Mouse (Mus musculus): Measurements from ENCODE around the gene Asl.
"Not testable (repeated sequence)": the region's sequence is repeated elsewhere in the genome, so short reads cannot be mapped to it uniquely, and the experiment has no call there.

Gene Asl

GRCm38 (mm10) chr5:130046100-130046499, 17.1 kb upstream of the Asl start:
- DNase-seq (ENCODE audit: low spot score), result no peak

DNA sequence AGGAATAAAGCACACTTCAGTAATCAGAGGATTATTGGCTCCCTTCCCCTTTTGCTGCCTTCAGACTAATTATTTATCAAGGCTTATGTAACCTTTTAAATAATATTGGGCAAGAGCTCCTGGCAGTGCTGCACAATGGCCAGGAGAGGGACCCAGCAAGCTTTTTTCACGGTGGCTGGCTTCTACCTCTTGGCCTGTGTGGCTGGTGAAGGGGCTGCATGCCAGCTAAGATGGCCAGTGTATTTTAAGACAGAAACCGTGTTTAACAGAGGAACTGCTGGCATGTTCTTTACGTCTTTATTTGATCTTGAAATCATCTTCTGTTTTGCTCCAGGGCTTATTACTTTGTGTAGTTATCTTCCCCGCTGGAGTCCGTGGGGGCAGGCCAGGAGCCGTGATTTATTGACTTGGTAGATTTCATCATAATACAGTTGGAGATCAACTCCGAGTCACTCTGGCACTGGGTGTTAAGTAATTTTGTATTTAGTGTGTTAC, 15.2 kb upstream of the Asl start:
- DNase-seq (ENCODE audit: low spot score), result peak; percentile 33

DNA sequence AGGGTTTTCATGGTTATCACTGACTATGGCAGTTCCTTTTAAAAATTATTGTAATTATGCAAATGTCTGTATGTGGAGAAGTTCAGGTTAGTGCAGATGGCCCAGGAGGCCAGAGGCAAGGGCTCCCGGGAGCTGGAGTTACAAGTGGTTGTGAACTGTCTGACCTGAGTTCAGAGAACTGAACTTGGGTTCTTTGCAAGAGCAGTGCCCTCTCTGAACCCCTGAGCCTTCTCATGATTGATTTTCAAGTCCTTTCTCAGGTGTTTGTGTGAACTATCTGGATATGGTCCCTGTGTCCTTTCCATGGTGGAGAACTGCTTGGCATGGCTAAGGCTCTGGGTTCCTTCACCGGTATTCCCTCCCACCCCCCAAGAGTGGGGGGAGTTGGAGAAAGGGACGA, 14.7 kb upstream of the Asl start:
- DNase-seq (ENCODE audit: low spot score), result no peak

- no peak for DNase-seq (ENCODE audit: low spot score)
Observed at GRCm38 (mm10) chr5:130041262-130041661, 12.2 kb upstream of the Asl start.

- no peak for DNase-seq (ENCODE audit: low spot score)
Observed at GRCm38 (mm10) chr5:130040797-130041196, 11.8 kb upstream of the Asl start.

DNA sequence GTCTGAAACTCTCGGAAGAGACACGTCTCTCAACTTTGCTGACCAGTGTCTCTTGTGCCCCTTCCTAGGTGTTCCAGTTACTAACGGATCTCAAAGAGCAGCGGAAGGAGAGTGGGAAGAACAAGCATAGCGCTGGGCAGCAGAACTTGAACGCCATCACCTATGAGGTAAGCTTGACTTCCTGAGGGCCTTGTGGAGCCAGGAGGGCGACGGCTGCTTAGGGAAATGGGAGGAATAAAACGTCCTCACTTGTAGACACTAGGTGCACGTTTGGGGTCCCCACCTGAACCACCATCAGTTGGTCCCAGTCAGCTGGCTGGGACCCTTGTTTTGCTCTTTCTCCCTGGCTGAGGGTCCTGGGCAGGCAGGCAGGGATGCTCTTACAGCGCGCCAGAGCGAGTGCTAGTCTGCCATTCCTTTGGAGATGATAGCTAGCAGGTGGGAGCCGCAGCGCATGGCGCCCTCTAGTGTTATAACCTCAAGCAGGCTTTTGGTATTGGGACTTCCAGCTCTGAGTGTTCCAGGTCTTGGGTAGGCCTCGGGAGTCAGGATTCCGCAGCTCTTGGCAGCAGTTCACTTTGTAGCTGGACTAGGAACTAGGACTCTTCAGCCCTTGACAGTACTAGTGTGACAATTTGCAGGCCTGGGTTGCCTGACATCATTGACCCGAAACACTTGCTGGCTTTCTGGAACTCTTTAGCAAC, 8.9 kb upstream of the Asl start:
- peak; percentile 83 for DNase-seq (ENCODE audit: low spot score)

GRCm38 (mm10) chr5:130036300-130036699, 7.3 kb upstream of the Asl start:
- DNase-seq (ENCODE audit: low spot score), result not testable (repeated sequence)

GRCm38 (mm10) chr5:130033869-130034268, 4.8 kb upstream of the Asl start:
- DNase-seq (ENCODE audit: low spot score), result no peak

DNA sequence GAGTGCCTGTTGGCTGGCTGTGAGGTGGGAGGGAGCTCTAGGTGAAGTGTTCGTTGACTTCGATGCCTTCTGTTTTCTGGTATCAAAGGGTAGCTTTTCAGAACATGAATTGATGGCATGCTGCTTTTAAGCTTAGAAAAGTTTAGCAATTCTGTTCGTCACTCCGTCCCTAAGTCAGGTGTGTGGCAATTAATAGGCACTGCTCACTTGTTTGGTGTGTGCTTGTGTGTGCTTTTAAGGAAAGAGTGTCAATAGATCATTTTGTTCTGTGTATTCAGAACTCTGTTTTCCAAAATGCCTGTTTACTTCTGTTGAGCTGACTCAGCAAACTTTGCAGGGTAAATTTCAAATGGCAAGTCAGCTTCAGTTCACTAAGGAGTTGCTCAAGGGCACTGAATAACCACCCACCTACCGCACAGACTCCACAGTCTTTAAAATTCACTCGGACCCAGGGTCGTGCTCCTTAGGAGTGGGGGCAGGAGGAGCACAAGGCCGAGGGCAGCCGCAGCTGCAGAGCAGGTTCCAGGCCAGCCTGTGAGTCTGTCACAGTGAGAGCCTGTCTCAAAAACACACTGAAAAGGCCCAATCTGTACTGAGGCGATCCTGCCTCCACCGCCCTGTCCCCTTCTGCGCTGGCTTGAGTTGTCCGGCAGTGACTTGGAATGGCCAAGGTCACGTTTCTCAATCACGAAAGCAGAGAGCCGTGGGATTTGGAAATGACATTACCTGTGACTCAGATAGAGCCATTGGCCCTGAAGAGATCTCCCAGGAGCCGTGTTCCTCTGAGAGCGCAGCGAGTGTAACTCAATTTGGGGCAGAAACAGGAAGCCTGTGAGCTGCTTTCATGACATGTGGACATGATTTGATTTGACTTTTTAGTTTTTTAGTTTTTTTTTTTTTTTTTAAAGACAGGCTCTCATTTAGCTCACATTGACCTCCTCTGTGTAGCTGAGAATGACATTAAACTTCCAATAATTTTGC, 2.7 kb upstream of the Asl start:
- no peak for DNase-seq (ENCODE audit: low spot score)

- no peak for DNase-seq (ENCODE audit: low spot score)
Observed at GRCm38 (mm10) chr5:130027696-130028095, 1.4 kb downstream of the Asl start.

DNA sequence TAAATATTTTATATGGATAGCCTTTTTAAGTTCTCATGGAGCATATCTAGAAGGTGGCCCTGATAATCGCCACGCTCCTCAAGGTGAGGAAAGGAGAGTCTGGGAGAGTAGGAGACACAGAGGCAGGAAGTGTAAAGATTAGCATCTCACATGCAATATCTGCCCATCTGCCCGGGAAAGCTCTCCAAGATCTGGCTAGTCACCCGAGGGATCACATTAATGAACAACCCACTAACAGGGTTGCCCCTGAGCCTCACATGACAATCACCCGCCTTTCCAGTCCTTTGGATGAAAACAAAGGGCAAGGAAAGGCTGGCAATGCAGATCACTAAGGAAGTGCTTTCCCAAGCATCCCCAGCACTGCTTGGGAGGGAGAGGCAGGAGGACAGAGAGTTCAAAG, 1.9 kb downstream of the Asl start:
- DNase-seq (ENCODE audit: low spot score), result no peak

DNA sequence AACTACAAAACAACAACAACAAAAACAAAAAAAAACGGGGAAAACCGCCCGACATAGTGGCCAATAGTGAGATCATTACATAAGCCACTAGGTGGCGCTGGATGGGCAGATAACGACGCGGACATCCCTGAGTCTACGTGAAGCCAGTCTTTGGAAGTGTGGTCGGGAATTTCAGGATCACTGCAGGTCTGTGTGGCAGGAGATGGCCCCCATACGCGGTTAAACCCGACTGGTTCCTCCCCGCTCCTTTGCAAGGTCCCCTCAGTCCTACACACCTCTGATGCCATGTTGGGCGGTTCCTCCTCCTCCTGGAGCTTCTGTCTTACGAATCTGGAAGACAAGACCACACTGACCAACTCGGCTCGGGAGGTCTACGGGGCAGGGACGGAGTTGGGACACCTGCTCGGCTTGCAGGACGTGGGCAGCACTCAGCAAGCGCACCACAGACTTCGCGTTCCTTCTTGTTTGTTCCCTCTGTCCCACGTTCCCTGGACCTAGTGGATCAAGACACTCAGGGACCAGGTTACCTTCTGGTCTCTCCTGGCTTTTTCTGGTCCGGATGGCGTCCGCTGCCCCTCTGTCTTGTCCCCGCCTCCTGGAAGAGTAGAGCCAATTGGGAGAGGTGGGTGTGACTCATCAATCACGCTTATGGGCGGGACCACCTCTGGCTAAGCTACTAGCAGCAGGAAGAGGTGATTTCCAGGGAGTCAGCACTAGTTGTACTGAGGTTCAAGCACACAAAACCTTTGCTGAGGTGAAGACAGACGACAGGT, 5.1 kb downstream of the Asl start:
- DNase-seq (ENCODE audit: low spot score), result peak; percentile 94

GRCm38 (mm10) chr5:130023067-130023766, 5.8 kb downstream of the Asl start:
- DNase-seq (ENCODE audit: low spot score), result no peak

DNA sequence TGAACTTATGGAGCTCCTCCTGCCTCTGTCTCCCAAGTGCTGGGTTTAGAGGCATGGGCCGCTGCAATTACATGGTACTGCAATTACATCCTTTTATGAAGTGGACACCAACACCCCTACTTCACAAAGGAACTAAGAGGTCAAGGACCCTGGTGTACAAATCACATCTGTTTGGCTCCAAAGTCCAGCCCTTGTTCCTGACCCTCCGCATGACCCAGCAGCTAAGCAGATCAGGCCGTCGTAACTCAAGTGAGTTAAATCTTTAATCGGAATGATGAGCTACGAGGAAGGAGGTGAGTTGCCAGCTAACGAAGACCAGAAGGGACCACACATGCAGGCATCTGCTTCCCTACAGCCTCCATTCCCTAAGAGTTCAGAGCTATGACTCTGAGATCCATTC, 6.7 kb downstream of the Asl start:
- DNase-seq (ENCODE audit: low spot score), result no peak

DNA sequence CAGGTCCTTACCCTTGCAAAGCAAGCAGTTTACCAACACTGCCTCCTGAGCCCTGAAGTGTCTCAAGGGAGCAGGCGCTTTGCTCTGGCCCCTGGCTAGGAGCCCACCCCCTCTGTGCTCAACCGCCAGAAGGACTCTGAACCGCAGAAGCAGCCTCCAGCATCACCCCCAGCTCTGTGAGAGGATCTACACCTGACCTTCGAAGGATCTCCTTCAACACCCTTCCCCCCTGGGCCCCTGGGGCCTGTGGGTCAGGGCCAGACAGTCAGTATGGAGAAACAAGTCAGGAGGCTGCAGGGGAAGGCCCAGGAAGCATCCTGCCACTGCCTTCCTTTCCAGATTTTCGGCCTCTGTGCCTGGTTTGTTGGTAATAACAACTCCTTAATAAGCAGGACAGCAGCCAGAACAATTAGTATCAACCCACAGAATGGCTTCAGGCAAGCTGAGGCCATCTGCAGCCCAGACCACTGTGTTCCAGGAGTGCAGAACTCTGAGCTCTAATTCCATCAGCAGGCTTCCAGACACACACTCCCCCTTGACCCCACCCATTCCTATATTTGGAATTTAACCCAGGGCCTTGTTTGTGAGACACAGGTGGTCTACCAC, 7.6 kb downstream of the Asl start:
- DNase-seq (ENCODE audit: low spot score), result no peak

DNA sequence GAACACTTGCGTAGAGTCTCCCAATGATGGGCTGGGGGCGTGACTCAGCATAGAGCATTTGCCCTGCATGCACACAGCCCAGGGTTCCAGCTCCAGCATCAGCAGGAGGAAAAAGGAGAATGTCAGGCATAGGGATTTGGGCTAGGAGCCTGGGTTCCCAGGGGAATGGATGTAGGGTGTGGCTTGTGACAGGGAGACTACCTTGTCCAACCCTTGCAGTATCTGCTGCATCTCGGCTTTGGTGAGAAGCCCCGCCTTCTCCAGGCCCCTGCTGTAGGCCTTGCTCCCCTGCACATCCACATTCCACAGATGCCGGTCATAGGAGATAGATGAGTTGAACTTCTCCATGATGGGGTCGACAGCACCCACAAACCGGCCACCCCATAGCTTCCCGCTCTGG, 9.6 kb downstream of the Asl start:
- no peak for DNase-seq (ENCODE audit: low spot score)

DNA sequence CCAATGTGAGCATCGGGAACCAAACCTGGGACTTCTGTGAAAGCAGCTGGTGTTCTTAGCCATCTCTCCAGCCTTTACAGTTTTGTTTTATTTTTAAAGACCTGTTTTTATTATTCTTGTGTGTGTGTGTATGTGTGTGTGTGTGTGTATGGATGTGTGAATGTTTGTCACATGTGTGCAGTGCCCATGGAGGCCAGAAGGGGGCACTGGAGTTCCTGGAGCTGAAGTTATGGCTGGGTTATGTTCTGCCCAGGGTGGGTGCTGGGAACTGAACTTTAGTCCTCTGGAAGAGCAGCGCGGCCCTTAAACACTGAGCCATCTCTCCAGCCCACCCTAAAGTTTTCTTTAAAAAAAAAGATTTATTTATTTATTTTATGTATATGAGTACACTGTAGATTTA, 13.9 kb downstream of the Asl start:
- DNase-seq (ENCODE audit: low spot score), result no peak

DNA sequence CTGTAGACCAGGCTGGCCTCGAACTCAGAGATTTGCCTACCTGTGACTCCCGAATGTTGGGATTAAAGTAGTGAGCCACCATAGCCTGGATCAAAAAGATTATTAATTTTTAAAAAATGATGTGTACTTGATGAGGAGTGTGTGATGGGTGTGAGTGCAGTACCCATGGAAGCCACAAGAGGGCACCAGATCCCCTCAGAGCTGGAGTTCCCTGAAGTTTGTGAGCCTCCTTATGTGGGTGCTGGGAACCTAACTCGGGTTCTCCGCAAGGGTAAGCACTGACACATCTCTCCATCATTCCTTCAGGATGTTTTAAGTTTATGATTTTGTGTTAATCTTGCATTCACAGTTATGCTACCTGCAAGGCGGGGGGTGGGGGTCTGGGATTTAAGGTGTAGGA, 18.1 kb downstream of the Asl start:
- no peak for DNase-seq (ENCODE audit: low spot score)

DNA sequence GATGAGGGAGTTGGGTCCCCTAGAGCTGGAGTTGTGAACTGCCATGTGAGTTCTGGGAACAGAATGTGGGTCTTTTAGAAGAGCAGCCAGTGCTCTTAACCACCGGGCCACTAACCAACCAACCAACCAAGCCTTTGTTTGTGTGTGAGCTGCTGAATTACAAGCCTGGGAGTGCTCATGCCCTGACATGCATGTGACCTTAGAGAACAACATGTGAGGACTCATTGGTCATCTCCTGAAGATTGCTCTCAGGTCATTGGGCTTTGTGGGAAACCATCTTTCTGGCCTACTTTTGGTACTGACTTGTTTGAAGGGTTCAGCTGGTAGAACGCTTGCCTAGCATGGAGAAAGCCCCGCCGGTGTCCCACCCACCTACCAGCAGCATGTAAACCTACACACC, 19.3 kb downstream of the Asl start:
- DNase-seq (ENCODE audit: low spot score), result no peak

- DNase-seq (ENCODE audit: low spot score), result no peak
Observed at GRCm38 (mm10) chr5:130008034-130008590, 20.9 kb downstream of the Asl start.

- DNase-seq (ENCODE audit: low spot score), result no peak
Observed at GRCm38 (mm10) chr5:130007344-130007743, 21.7 kb downstream of the Asl start.

Data from retina, embryonic 14.5 days (tissue).